In the genomic region with DNA sequence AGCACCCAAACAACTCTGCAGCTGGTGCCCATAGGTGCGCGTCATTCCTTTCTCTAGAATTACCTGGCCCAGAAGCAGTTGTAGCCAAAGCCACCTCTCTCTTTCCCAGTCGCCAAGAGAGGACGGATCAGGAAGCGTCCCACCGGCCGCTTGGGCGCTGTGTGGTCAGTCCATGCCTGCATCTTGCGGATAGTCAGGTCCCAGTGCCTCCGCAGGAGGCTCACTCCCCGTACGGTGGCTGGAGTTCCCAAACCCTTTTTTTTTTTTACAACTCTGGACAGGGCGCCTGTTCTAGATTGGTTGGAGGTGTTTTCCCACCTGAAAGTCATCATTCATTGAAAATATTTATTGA, we compare ENCODE assay signal across 8 mouse cellular contexts. TPM values are rescaled to one million over a fixed set of nuclear protein-coding genes. Genes with fewer than 3 reads are reported as not detected.
DNase-seq lines count a peak whose midpoint lies in the region; ATAC-seq and TF ChIP-seq lines count a peak whose summit lies in the region.

No protein-coding gene starts in this region.

- no peaks in the 10 kb centered on the region for H3K36me3 ChIP-seq in C2C12 (ENCODE audit: control insufficient read depth, insufficient read depth)
- H3K36me3 ChIP-seq in forebrain, embryonic 14.5 days (ENCODE audit: control insufficient read depth, insufficient read depth, low read length) = no peaks in the 10 kb centered on the region
- H3K36me3 ChIP-seq in liver, embryonic 15.5 days (replicated peaks) = no peaks in the 10 kb centered on the region

- no peaks in the 10 kb centered on the region for H3K79me3 ChIP-seq in C2C12 (ENCODE audit: low read depth)

- TF ChIP-seq CTCF in C2C12 (IDR thresholded peaks at IDR 0.05; ENCODE audit: control insufficient read depth, insufficient read depth, insufficient read length) = no peak

- no peak overlapping the region for H3K27ac ChIP-seq in forebrain, embryonic 14.5 days (ENCODE audit: low read depth, low read length)
- H3K27ac ChIP-seq in liver, embryonic 15.5 days (replicated peaks) = peak overlapping the region; percentile 86

- peak overlapping the region; percentile 81 for H3K9ac ChIP-seq in forebrain, embryonic 14.5 days (ENCODE audit: low read length)
- peak overlapping the region; percentile 74 for H3K9ac ChIP-seq in liver, embryonic 15.5 days

- H3K4me2 ChIP-seq in forebrain, embryonic 14.5 days (ENCODE audit: low read length) = peak overlapping the region; percentile 98
- H3K4me2 ChIP-seq in liver, embryonic 15.5 days = peak overlapping the region; percentile 99

- no peaks in the 10 kb centered on the region for H3K79me2 ChIP-seq in C2C12 (ENCODE audit: control insufficient read depth, insufficient read depth)

- no peak for DNase-seq in frontal cortex, postnatal 36 days (ENCODE audit: low spot score in 2 of 2)
- no peak for DNase-seq in forebrain, embryonic 14.5 days (ENCODE audit: low spot score)
- DNase-seq in B cell, adult 2 months = no peak
- no peak for DNase-seq in right cerebral cortex, postnatal 14 days
- no peak for DNase-seq in spleen, postnatal 4 days (ENCODE audit: low spot score in 2 of 2)

- peak; percentile 46 for ATAC-seq in frontal cortex, adult (ENCODE audit: low TSS enrichment)
- ATAC-seq in forebrain, embryonic 14.5 days = peak; percentile 38
- ATAC-seq in liver, embryonic 15.5 days (ENCODE audit: insufficient read depth) = no peak

- no peaks in the 10 kb centered on the region for H3K9me3 ChIP-seq in forebrain, embryonic 14.5 days (replicated peaks; ENCODE audit: control insufficient read depth, low read length)
- no peaks in the 10 kb centered on the region; the same call in 1 of the 2 replicates for H3K9me3 ChIP-seq in liver, embryonic 15.5 days (replicated peaks)

- WGBS in forebrain, embryonic 14.5 days = 0% methylated on average over 13 of the region's 13 CpGs
- 3% methylated on average over 13 of the region's 13 CpGs for WGBS in liver, embryonic 15.5 days (ENCODE audit: insufficient replicate concordance)

- H3K4me1 ChIP-seq in forebrain, embryonic 14.5 days (ENCODE audit: control insufficient read depth, insufficient read depth, low read length) = peaks cover 8% of the 10 kb centered on the region; the same call in 1 of the 2 replicates
- peaks cover 26% of the 10 kb centered on the region for H3K4me1 ChIP-seq in liver, embryonic 15.5 days (replicated peaks)

- H3K27me3 ChIP-seq in C2C12 (ENCODE audit: control insufficient read depth, insufficient read depth, insufficient read length) = no peaks in the 10 kb centered on the region
- no peaks in the 10 kb centered on the region for H3K27me3 ChIP-seq in forebrain, embryonic 14.5 days (replicated peaks; ENCODE audit: control insufficient read depth, insufficient read depth, low read length)
- H3K27me3 ChIP-seq in liver, embryonic 15.5 days = peaks cover 15% of the 10 kb centered on the region

- H3ac ChIP-seq in C2C12 (ENCODE audit: control insufficient read depth, insufficient read length, low read depth) = peak overlapping the region; percentile 68

- peak overlapping the region; percentile 43 for H3K4me3 ChIP-seq in C2C12 (ENCODE audit: insufficient read depth, poor library complexity, severe bottlenecking)
- H3K4me3 ChIP-seq in forebrain, embryonic 14.5 days (ENCODE audit: low read depth, low read length) = peak overlapping the region; percentile 67
- peak overlapping the region; percentile 70 for H3K4me3 ChIP-seq in liver, embryonic 15.5 days (replicated peaks)

TF ChIP-seq in C2C12, 6 proteins besides CTCF, POLR2A, EP300 and RAD21:
- TF ChIP-seq MYOD1 (IDR thresholded peaks at IDR 0.05; ENCODE audit: control insufficient read depth, insufficient read length, low read depth) = no peak
- no peak for TF ChIP-seq MAX (IDR thresholded peaks at IDR 0.05)
- no peak for TF ChIP-seq USF1 (IDR thresholded peaks at IDR 0.05; ENCODE audit: low read depth)
- TF ChIP-seq MYOG (IDR thresholded peaks at IDR 0.05; ENCODE audit: control insufficient read depth, extremely low read depth, insufficient read length) = no peak
- TF ChIP-seq CEBPB (IDR thresholded peaks at IDR 0.05; ENCODE audit: low read depth) = no peak
- TF ChIP-seq FOSL1 (IDR thresholded peaks at IDR 0.05; ENCODE audit: insufficient read depth, low read length, poor library complexity, severe bottlenecking) = no peak

RNA-seq across cellular contexts. Expression of a gene that starts 35.4 kb away (rescaled TPM):
- polyA plus RNA-seq in C2C12 (2012; fragmentation: generic; extraction: Trizol) = 570 TPM
- 4,992 and 5,015 TPM in 2 replicates for polyA plus RNA-seq in forebrain, embryonic 14.5 days (2014; fragmentation: Nextera tagmentation; extraction: Ambion mirVana)
- polyA plus RNA-seq in liver, embryonic 15.5 days (2015; fragmentation: Nextera tagmentation; extraction: Ambion mirVana) = 2,115 and 2,296 TPM in 2 replicates

RNA-seq across cellular contexts. Expression of a gene that starts 52.5 kb away (rescaled TPM):
- 13.2 TPM for polyA plus RNA-seq in C2C12 (2012; fragmentation: generic; extraction: Trizol)
- 17.2 and 18.1 TPM in 2 replicates for polyA plus RNA-seq in forebrain, embryonic 14.5 days (2014; fragmentation: Nextera tagmentation; extraction: Ambion mirVana)
- 7.6 and 8.3 TPM in 2 replicates for polyA plus RNA-seq in liver, embryonic 15.5 days (2015; fragmentation: Nextera tagmentation; extraction: Ambion mirVana)
